Mouse (Mus musculus): ENCODE results near the gene 2610028H24Rik. TPM values are rescaled to one million over a fixed set of nuclear protein-coding genes. Genes with fewer than 3 reads are reported as not detected.
A peak's percentile ranks its signal among the peaks of the same experiment; 100 is the strongest.

2610028H24Rik gene
- polyA plus RNA-seq, 1 experiment from 2014 or later = 0.10 TPM

- H3K4me1 ChIP-seq (replicated peaks; ENCODE audit: control insufficient read depth, insufficient read depth) = no peaks in the 10 kb centered on the region
- TF ChIP-seq EP300 (optimal IDR thresholded peaks at IDR 0.05) (no peak), CTCF (IDR thresholded peaks at IDR 0.05; ENCODE audit: low read depth) (no peak)
- no peaks in the 10 kb centered on the region for H3K27me3 ChIP-seq (ENCODE audit: control insufficient read depth, insufficient read depth, low read length)
- ATAC-seq (ENCODE audit: low FRiP score, low TSS enrichment) = no peak
- H3K36me3 ChIP-seq (ENCODE audit: control insufficient read depth, insufficient read depth, low read length) = no peaks in the 10 kb centered on the region
- H3K4me3 ChIP-seq (ENCODE audit: low read depth, low read length) = no peak within 1 kb of the TSS
- H3K4me2 ChIP-seq (replicated peaks; ENCODE audit: low read depth) = no peak within 1 kb of the TSS
- no peak within 1 kb of the TSS for H3K27ac ChIP-seq (replicated peaks)
- 91% methylated on average over 17 of the region's 17 CpGs for WGBS
- no peak within 1 kb of the TSS for H3K9ac ChIP-seq (ENCODE audit: low read length)
- H3K9me3 ChIP-seq (ENCODE audit: control insufficient read depth, low read length) = no peaks in the 10 kb centered on the region
- no peak for DNase-seq (ENCODE audit: low spot score)
Measured at GRCm38 (mm10) chr10:76440281-76440680, 8.6 kb upstream of the 2610028H24Rik start, which contains the start of gene AC141477.1. Gene AC141477.1 (minus strand): TSS chr10:76440444.

DNA sequence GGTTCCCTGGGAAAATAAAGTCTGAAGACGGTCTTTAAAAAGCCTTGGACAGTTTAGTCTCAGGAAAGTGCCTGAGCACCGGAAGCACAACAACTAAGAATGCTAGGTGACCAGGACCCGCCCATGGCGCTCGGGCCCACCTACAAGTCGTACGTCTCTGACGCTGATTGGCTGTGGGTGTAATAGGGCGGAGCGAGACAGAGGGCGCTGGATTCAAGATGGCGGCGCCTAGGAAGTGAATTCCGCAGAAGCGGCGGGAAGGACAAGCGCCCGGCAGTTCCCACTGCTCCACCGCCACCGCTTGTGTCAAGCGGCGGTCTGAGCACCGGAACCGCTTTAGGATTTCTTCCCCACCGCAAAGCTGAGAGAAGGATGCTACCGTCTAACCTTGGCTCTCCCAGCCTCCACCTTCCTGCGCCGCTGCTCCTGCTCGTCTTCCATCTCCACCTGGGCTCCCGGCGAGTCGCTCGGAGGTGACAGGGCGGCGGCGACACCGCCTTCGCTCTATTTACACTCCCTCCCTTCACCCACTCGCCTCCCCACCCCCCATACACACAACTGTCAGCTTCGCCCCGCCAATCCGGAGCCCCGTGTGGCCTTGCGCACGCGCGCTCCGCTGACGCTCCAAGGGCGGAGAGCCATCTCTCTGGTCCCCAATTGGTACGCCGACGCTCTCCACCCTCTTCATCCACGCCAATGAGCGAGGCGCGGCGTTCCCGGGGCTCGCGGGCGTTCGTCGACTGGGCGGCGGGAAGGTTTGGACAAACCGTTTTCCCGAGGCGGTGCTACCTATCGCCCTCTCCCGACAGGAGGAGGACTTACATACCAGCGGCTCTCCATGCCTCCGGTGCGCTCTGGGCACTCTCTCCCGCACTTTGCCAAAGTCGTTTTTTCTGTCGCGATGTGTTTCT, 6.4 kb upstream of the 2610028H24Rik start, which contains the start of gene Pcnt:
Pcnt (minus strand) TSS at position 609 of the 911 bp plus-strand sequence.
- Histone ChIP-seq H3K9me3 (ENCODE audit: control insufficient read depth, low read length) (no peaks in the 10 kb centered on the region), H3K9ac (ENCODE audit: low read length) (peak within 1 kb of the TSS; percentile 86), H3K4me3 (ENCODE audit: low read depth, low read length) (peak within 1 kb of the TSS; percentile 89), H3K4me1 (replicated peaks; ENCODE audit: control insufficient read depth, insufficient read depth) (0 out of 2 replicates have a peak, but pooled peaks cover 2% of the 10 kb centered on the region), H3K36me3 (ENCODE audit: control insufficient read depth, insufficient read depth, low read length) (no peaks in the 10 kb centered on the region), H3K27me3 (ENCODE audit: control insufficient read depth, insufficient read depth, low read length) (no peaks in the 10 kb centered on the region), H3K27ac (replicated peaks) (peak within 1 kb of the TSS; percentile 99), H3K4me2 (replicated peaks; ENCODE audit: low read depth) (peak within 1 kb of the TSS; percentile 74)
- under 1% methylated on average over 77 of the region's 78 CpGs for WGBS
- DNase-seq (ENCODE audit: low spot score) (peak; percentile 98), ATAC-seq (ENCODE audit: low FRiP score, low TSS enrichment) (peak; percentile 99)
- TF ChIP-seq EP300 (optimal IDR thresholded peaks at IDR 0.05) (no peak), CTCF (IDR thresholded peaks at IDR 0.05; ENCODE audit: low read depth) (peak; percentile 87)

DNA sequence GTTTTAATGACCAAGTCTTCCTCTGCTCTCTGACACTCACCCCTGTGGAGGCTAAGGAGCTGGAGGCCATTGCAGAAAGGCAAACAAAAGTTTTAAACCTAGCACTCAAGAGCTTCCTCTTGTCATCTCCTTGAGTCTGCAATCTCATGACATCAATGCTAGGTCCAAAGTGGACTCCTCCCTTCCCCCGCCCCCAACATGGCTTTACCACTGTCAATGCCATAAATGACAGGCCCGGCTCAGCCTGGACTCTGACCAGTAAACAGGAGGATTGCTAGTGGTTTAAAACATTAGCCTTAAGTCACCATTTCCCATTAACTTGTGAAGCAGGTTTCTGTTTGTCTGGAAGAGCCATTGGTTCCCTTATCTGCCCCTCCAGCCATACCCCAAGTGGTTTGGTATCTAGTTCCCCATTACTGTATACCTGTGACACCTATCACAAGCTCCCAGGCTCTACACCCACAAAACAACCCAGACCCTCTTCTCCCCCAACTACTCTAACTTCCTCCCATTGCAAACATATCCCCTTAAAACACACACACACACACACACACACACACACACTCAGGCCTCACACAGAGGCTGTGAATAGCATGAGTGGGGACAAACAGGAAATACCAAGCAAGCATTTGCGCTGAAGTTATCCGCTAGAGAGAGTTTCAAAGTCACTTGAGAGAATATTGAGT, 2.7 kb upstream of the 2610028H24Rik start:
- Histone ChIP-seq H3K9ac (ENCODE audit: low read length) (no peak overlapping the region), H3K27ac (replicated peaks) (no peak overlapping the region)
- DNase-seq (ENCODE audit: low spot score) = no peak

GRCm38 (mm10) chr10:76447406-76448229, 1.3 kb upstream of the 2610028H24Rik start:
- H3K9me3 ChIP-seq (ENCODE audit: control insufficient read depth, low read length) = no peaks in the 10 kb centered on the region
- DNase-seq (ENCODE audit: low spot score) (no peak), ATAC-seq (ENCODE audit: low FRiP score, low TSS enrichment) (no peak)
- WGBS = 56% methylated on average over 15 of the region's 15 CpGs
- H3K4me3 ChIP-seq (ENCODE audit: low read depth, low read length) = no peak overlapping the region
- H3K36me3 ChIP-seq (ENCODE audit: control insufficient read depth, insufficient read depth, low read length) = no peaks in the 10 kb centered on the region
- H3K4me1 ChIP-seq (replicated peaks; ENCODE audit: control insufficient read depth, insufficient read depth) = 0 out of 2 replicates have a peak, but pooled peaks cover 2% of the 10 kb centered on the region
- TF ChIP-seq EP300 (optimal IDR thresholded peaks at IDR 0.05) (no peak), CTCF (IDR thresholded peaks at IDR 0.05; ENCODE audit: low read depth) (no peak)
- no peak overlapping the region for H3K9ac ChIP-seq (ENCODE audit: low read length)
- no peaks in the 10 kb centered on the region for H3K27me3 ChIP-seq (ENCODE audit: control insufficient read depth, insufficient read depth, low read length)
- peak overlapping the region; percentile 40; the same call in 1 of the 2 replicates for H3K27ac ChIP-seq (replicated peaks)
- no peak overlapping the region for H3K4me2 ChIP-seq (replicated peaks; ENCODE audit: low read depth)

More for the DNA sequence above, 2.7 kb upstream of the 2610028H24Rik start:
- Histone ChIP-seq H3K27me3 (ENCODE audit: control insufficient read depth, insufficient read depth, low read length) (no peaks in the 10 kb centered on the region), H3K9me3 (ENCODE audit: control insufficient read depth, low read length) (no peaks in the 10 kb centered on the region), H3K4me1 (replicated peaks; ENCODE audit: control insufficient read depth, insufficient read depth) (0 out of 2 replicates have a peak, but pooled peaks cover 2% of the 10 kb centered on the region), H3K36me3 (ENCODE audit: control insufficient read depth, insufficient read depth, low read length) (no peaks in the 10 kb centered on the region), H3K4me3 (ENCODE audit: low read depth, low read length) (no peak overlapping the region), H3K4me2 (replicated peaks; ENCODE audit: low read depth) (no peak overlapping the region)
- WGBS = 73% methylated on average over 4 of the region's 4 CpGs
- TF ChIP-seq CTCF (IDR thresholded peaks at IDR 0.05; ENCODE audit: low read depth) (no peak), EP300 (optimal IDR thresholded peaks at IDR 0.05) (no peak)
- ATAC-seq (ENCODE audit: low FRiP score, low TSS enrichment) = no peak

DNA sequence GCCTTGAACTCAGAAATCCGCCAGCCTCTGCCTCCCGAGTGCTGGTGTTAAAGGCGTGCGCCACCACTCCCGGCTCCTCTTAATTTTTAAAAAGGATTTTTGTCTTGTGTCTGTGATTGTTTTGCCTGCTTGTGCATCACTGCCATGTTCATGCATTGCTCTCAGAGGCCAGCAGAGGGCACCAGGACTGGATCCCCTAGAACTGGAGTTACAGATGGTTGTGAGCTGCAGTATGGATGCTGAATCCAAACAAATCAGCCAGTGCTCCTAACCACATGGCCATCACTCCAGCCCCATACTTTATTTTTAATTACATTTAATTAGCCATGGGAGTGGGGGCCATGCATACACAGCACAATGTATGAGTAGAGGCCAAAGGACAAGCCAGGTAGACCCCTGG, 6.4 kb downstream of the 2610028H24Rik start:
- Histone ChIP-seq H3K9ac (ENCODE audit: low read length) (no peak overlapping the region), H3K27me3 (ENCODE audit: control insufficient read depth, insufficient read depth, low read length) (no peaks in the 10 kb centered on the region), H3K9me3 (ENCODE audit: control insufficient read depth, low read length) (no peaks in the 10 kb centered on the region), H3K4me2 (replicated peaks; ENCODE audit: low read depth) (no peak overlapping the region), H3K4me3 (ENCODE audit: low read depth, low read length) (no peak overlapping the region), H3K27ac (replicated peaks) (no peak overlapping the region), H3K4me1 (replicated peaks; ENCODE audit: control insufficient read depth, insufficient read depth) (no peaks in the 10 kb centered on the region), H3K36me3 (ENCODE audit: control insufficient read depth, insufficient read depth, low read length) (no peaks in the 10 kb centered on the region)
- TF ChIP-seq CTCF (IDR thresholded peaks at IDR 0.05; ENCODE audit: low read depth) (peak; percentile 85), EP300 (optimal IDR thresholded peaks at IDR 0.05) (no peak)
- 59% methylated on average over 4 of the region's 5 CpGs for WGBS
- ATAC-seq (ENCODE audit: low FRiP score, low TSS enrichment) (0 out of 2 replicates have a peak, but pooled peaks have one; percentile 35), DNase-seq (ENCODE audit: low spot score) (peak; percentile 65)

Measured in stomach, postnatal 0 days (tissue).